Mouse (Mus musculus): ENCODE data around the gene Zfp362. TPM values are rescaled to one million over a fixed set of nuclear protein-coding genes. Genes with fewer than 3 reads are reported as not detected.
A peak's percentile ranks its signal among the peaks of the same experiment; 100 is the strongest.

Gene Zfp362
- polyA plus RNA-seq, 1 experiment from 2014 or later, result 29.8 TPM

DNA sequence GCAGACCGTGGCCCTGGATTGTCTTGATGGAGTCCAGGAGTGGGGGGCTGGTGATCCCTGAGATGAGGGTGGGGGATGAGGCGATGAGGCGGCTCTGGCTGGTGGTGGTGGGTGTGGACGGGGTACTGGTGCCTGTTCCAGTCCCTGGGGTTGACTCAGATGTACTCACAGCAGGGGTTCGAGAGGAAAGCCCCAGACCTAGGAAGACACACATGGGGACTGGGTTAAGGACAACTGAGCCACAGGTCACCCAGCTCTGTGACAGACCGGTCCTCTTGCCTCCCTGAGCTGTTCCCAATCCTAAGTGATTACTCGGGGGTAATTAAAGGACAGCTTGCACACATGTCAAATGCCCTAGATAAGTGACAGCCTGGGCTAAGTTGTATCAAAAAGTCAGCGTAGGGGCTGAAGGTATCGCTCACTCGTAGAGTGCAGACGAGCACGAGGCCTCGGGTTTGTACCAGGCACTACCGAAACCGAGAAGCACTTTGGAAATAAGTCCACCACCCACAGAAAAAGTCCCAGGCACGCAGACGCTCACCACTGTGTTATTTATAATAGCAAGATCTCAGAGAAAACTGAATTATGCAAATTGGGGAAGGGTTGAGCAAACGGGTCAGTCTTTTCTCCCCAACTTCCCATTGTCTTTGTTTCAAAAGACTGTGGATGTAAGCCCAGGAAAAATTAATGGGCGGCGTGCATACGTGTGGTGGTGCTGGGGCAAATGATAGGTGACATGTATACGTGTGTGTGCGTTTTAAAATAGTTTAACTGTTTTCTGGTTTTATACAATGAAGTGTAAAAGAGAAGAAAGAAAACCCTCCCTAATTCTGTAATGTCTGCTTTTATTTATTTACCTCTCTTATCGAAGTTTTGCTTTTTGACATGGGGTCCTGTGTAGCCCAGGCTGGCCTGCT lies 18.6 kb downstream of the Zfp362 start:
- no peaks in the 10 kb centered on the region for H3K27me3 ChIP-seq (replicated peaks; ENCODE audit: control insufficient read depth, insufficient read depth, low read length)
- no peaks in the 10 kb centered on the region for H3K4me1 ChIP-seq (ENCODE audit: control insufficient read depth, insufficient read depth, low read depth, low read length)
- peaks cover 37% of the 10 kb centered on the region for H3K36me3 ChIP-seq (ENCODE audit: control insufficient read depth, insufficient read depth, low read length)
- no peaks in the 10 kb centered on the region for H3K9me3 ChIP-seq (ENCODE audit: control insufficient read depth, low read length)
- no peak overlapping the region for H3K27ac ChIP-seq (ENCODE audit: low read depth, low read length)
- ATAC-seq, result no peak
- WGBS, result 80% methylated on average over 24 of the region's 24 CpGs
- H3K9ac ChIP-seq (ENCODE audit: low read depth, low read length), result no peak overlapping the region
- H3K4me2 ChIP-seq (ENCODE audit: low read length), result no peak overlapping the region
- H3K4me3 ChIP-seq (ENCODE audit: low read length), result no peak overlapping the region

GRCm38 (mm10) chr4:128785921-128786654 lies 19.8 kb downstream of the Zfp362 start:
- no peak overlapping the region for H3K4me2 ChIP-seq (ENCODE audit: low read length)
- 91% methylated on average over 11 of the region's 11 CpGs for WGBS
- H3K36me3 ChIP-seq (ENCODE audit: control insufficient read depth, insufficient read depth, low read length), result peaks cover 37% of the 10 kb centered on the region
- H3K4me1 ChIP-seq (ENCODE audit: control insufficient read depth, insufficient read depth, low read depth, low read length), result no peaks in the 10 kb centered on the region
- no peak overlapping the region for H3K4me3 ChIP-seq (ENCODE audit: low read length)
- H3K9ac ChIP-seq (ENCODE audit: low read depth, low read length), result no peak overlapping the region
- no peaks in the 10 kb centered on the region for H3K9me3 ChIP-seq (ENCODE audit: control insufficient read depth, low read length)
- H3K27me3 ChIP-seq (replicated peaks; ENCODE audit: control insufficient read depth, insufficient read depth, low read length), result no peaks in the 10 kb centered on the region
- H3K27ac ChIP-seq (ENCODE audit: low read depth, low read length), result no peak overlapping the region
- ATAC-seq, result no peak

DNA sequence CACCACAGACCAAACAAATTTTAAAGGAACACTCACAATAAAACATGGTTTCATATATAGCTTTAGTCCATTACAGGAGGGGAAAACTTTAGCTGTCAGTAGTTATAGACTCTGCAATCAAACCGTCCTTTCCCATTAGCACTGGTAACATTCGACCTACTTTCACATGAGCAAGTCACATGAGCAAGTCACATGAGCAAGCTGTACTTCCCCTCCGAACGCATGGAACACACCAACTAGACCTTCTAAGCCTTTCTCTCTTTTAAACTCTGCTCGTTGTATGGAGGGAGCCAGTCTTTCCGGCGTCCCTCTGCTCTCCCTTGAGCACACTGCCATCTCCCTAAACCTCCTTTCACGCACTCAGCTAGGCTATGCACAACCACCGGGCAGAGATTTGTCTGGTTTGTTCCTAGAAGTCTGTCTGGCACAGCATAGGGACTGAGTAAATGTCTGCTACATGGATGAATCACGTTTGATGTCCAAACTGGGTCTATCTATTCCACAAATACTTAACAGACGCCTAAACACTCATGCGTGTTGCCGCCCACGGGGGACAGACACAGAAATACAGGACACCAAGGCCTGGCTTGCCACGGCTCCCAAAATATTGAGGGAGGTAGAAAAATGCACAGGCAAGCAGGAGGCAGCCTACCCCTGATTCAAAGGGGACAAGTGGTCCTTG lies 20.8 kb downstream of the Zfp362 start:
- Histone ChIP-seq H3K27ac (ENCODE audit: low read depth, low read length) (no peak overlapping the region), H3K9ac (ENCODE audit: low read depth, low read length) (no peak overlapping the region), H3K9me3 (ENCODE audit: control insufficient read depth, low read length) (no peaks in the 10 kb centered on the region), H3K4me2 (ENCODE audit: low read length) (no peak overlapping the region), H3K4me1 (ENCODE audit: control insufficient read depth, insufficient read depth, low read depth, low read length) (no peaks in the 10 kb centered on the region), H3K4me3 (ENCODE audit: low read length) (no peak overlapping the region), H3K36me3 (ENCODE audit: control insufficient read depth, insufficient read depth, low read length) (peaks cover 41% of the 10 kb centered on the region), H3K27me3 (replicated peaks; ENCODE audit: control insufficient read depth, insufficient read depth, low read length) (no peaks in the 10 kb centered on the region)
- no peak for ATAC-seq
- WGBS, result 93% methylated on average over 15 of the region's 15 CpGs

DNA sequence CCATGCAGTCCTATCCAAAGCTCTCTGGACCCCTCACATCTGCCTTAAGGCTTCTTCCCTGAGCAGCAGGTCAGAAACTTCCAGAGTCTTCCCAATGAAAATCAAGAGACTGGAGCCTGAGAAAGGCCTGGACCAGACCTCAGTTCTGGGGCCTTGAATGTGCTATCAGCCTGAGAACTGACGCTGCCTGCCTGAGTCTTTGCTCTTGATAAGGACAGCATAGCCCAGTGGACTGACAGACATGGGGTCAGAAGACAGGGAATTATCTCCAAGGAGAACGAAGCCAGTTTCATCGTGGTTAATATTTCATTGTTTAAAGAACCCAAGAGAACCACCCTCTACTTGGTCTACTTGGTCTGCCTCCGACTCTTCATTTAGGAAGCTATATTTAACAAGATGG lies 23.2 kb downstream of the Zfp362 start:
- WGBS, result 80% methylated on average over 4 of the region's 4 CpGs
- H3K4me1 ChIP-seq (ENCODE audit: control insufficient read depth, insufficient read depth, low read depth, low read length), result no peaks in the 10 kb centered on the region
- H3K27ac ChIP-seq (ENCODE audit: low read depth, low read length), result no peak overlapping the region
- H3K4me2 ChIP-seq (ENCODE audit: low read length), result no peak overlapping the region
- H3K4me3 ChIP-seq (ENCODE audit: low read length), result no peak overlapping the region
- no peak for ATAC-seq
- H3K9ac ChIP-seq (ENCODE audit: low read depth, low read length), result no peak overlapping the region
- no peaks in the 10 kb centered on the region for H3K27me3 ChIP-seq (replicated peaks; ENCODE audit: control insufficient read depth, insufficient read depth, low read length)
- no peaks in the 10 kb centered on the region for H3K9me3 ChIP-seq (ENCODE audit: control insufficient read depth, low read length)
- peaks cover 49% of the 10 kb centered on the region for H3K36me3 ChIP-seq (ENCODE audit: control insufficient read depth, insufficient read depth, low read length)

GRCm38 (mm10) chr4:128782037-128782436 lies 23.8 kb downstream of the Zfp362 start:
- WGBS, result 85% methylated on average over 7 of the region's 7 CpGs
- H3K36me3 ChIP-seq (ENCODE audit: control insufficient read depth, insufficient read depth, low read length), result peaks cover 51% of the 10 kb centered on the region

DNA sequence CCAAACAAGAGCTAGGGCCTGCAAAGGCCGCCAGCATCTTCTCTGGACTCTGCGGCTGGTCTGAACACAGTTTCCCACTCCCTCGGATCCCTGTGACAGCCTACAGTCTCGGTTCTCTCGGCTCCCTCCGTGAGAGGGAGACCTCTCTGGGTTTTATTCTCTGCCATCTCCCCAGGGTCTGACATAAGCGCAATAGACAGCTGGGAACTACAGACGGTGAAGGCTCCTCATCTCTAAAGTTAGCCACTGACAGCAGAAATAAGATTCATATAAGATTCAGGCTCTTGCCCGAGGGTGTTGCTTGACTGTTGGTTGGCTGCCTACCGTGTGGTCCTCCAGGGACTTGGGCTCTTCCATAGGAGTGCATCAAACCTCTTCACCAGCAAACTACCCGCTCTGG lies 28.3 kb downstream of the Zfp362 start:
- no peaks in the 10 kb centered on the region for H3K4me1 ChIP-seq (ENCODE audit: control insufficient read depth, insufficient read depth, low read depth, low read length)
- no peak overlapping the region for H3K4me2 ChIP-seq (ENCODE audit: low read length)
- no peaks in the 10 kb centered on the region for H3K9me3 ChIP-seq (ENCODE audit: control insufficient read depth, low read length)
- no peak overlapping the region for H3K27ac ChIP-seq (ENCODE audit: low read depth, low read length)
- H3K9ac ChIP-seq (ENCODE audit: low read depth, low read length), result no peak overlapping the region; the same call in 1 of the 2 replicates
- H3K36me3 ChIP-seq (ENCODE audit: control insufficient read depth, insufficient read depth, low read length), result peaks cover 40% of the 10 kb centered on the region
- 82% methylated on average over 11 of the region's 11 CpGs for WGBS
- no peak for ATAC-seq
- no peak overlapping the region for H3K4me3 ChIP-seq (ENCODE audit: low read length)
- no peaks in the 10 kb centered on the region for H3K27me3 ChIP-seq (replicated peaks; ENCODE audit: control insufficient read depth, insufficient read depth, low read length)

More at GRCm38 (mm10) chr4:128782037-128782436, 23.8 kb downstream of the Zfp362 start:
- no peak for ATAC-seq
- Histone ChIP-seq H3K4me2 (ENCODE audit: low read length) (no peak overlapping the region), H3K4me1 (ENCODE audit: control insufficient read depth, insufficient read depth, low read depth, low read length) (no peaks in the 10 kb centered on the region), H3K9me3 (ENCODE audit: control insufficient read depth, low read length) (no peaks in the 10 kb centered on the region), H3K27me3 (replicated peaks; ENCODE audit: control insufficient read depth, insufficient read depth, low read length) (no peaks in the 10 kb centered on the region), H3K27ac (ENCODE audit: low read depth, low read length) (no peak overlapping the region), H3K4me3 (ENCODE audit: low read length) (no peak overlapping the region), H3K9ac (ENCODE audit: low read depth, low read length) (no peak overlapping the region)

DNA sequence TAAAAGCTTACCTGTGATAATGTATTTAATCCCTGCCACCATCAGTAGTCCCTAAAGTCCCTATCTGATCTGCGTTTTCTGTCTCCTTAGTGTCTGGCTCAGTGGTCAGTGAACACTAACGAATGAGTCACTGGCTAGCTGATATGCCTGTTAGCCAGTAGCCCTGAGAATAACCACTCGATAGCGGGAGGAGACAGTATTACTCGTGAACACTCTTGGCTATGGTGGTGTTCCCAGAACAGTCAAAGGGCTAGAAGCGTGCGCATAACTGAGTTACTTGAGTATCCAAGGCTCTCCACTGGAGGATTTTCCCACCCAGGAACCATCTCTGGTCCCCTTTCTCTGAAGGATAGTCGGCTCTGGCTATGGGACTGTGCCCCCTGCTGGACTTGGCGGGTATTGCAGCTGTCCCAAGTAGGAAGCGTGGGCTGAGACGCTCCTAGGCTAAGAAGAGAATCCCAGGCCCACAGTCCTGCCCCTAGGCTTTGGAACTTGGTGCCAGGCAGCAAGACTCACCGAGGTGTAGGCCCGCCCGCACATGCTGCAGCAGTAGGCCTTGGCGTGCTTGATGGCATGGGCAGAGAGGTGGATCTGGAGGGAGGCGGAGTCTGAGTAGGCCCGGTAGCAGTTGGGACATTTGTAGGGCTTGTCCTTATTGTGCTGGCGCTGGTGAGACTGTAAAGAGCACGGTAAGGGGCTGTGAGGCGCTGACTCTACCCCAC lies 29.1 kb downstream of the Zfp362 start:
- no peak overlapping the region for H3K9ac ChIP-seq (ENCODE audit: low read depth, low read length)
- H3K9me3 ChIP-seq (ENCODE audit: control insufficient read depth, low read length), result no peaks in the 10 kb centered on the region
- H3K27me3 ChIP-seq (replicated peaks; ENCODE audit: control insufficient read depth, insufficient read depth, low read length), result no peaks in the 10 kb centered on the region
- peaks cover 40% of the 10 kb centered on the region for H3K36me3 ChIP-seq (ENCODE audit: control insufficient read depth, insufficient read depth, low read length)
- H3K27ac ChIP-seq (ENCODE audit: low read depth, low read length), result no peak overlapping the region
- peak; percentile 58 for ATAC-seq
- no peak overlapping the region for H3K4me3 ChIP-seq (ENCODE audit: low read length)
- no peak overlapping the region for H3K4me2 ChIP-seq (ENCODE audit: low read length)
- 43% methylated on average over 20 of the region's 20 CpGs for WGBS
- H3K4me1 ChIP-seq (ENCODE audit: control insufficient read depth, insufficient read depth, low read depth, low read length), result no peaks in the 10 kb centered on the region

- H3K9ac ChIP-seq (ENCODE audit: low read depth, low read length), result no peak overlapping the region
- H3K9me3 ChIP-seq (ENCODE audit: control insufficient read depth, low read length), result no peaks in the 10 kb centered on the region
- 89% methylated on average over 9 of the region's 9 CpGs for WGBS
- H3K36me3 ChIP-seq (ENCODE audit: control insufficient read depth, insufficient read depth, low read length), result peaks cover 30% of the 10 kb centered on the region
- no peak overlapping the region for H3K4me2 ChIP-seq (ENCODE audit: low read length)
- H3K27ac ChIP-seq (ENCODE audit: low read depth, low read length), result no peak overlapping the region
- ATAC-seq, result no peak
- H3K4me1 ChIP-seq (ENCODE audit: control insufficient read depth, insufficient read depth, low read depth, low read length), result no peaks in the 10 kb centered on the region
- H3K27me3 ChIP-seq (replicated peaks; ENCODE audit: control insufficient read depth, insufficient read depth, low read length), result no peaks in the 10 kb centered on the region
- no peak overlapping the region for H3K4me3 ChIP-seq (ENCODE audit: low read length)
Observed at GRCm38 (mm10) chr4:128774467-128774866, 31.4 kb downstream of the Zfp362 start.
